In genomic region chr13:51400736-51401501, GRCm38 (mm10) we compare ENCODE assay signal across 8 mouse cellular contexts. TPM values are rescaled to one million over a fixed set of nuclear protein-coding genes. Genes with fewer than 3 reads are reported as not detected.
DNase-seq lines count a peak whose midpoint lies in the region; ATAC-seq and TF ChIP-seq lines count a peak whose summit lies in the region.

No protein-coding gene starts in this region.

- no peak for TF ChIP-seq CTCF in E14TG2a.4 (conservative IDR thresholded peaks at IDR 0.05; ENCODE audit: low read length)

- 0 out of 2 replicates have a peak overlapping the region, but pooled peaks have one; percentile 16 for H3K27ac ChIP-seq in heart, embryonic 12.5 days (ENCODE audit: poor library complexity, severe bottlenecking)
- peak overlapping the region; percentile 30; the same call in 1 of the 2 replicates for H3K27ac ChIP-seq in embryonic facial prominence, embryonic 13.5 days

- H3K27me3 ChIP-seq in heart, embryonic 12.5 days (replicated peaks), result no peaks in the 10 kb centered on the region
- peaks cover 13% of the 10 kb centered on the region for H3K27me3 ChIP-seq in E14TG2a.4 (ENCODE audit: insufficient read depth, low read length)
- no peaks in the 10 kb centered on the region for H3K27me3 ChIP-seq in embryonic facial prominence, embryonic 13.5 days
- no peaks in the 10 kb centered on the region for H3K27me3 ChIP-seq in splenic B cell, adult 2 months (ENCODE audit: control insufficient read depth, insufficient read depth, low read length, poor library complexity, severe bottlenecking)

- 8% methylated on average over 20 of the region's 20 CpGs for WGBS in heart, embryonic 12.5 days
- WGBS in embryonic facial prominence, embryonic 13.5 days, result 7% methylated on average over 20 of the region's 20 CpGs

- peak overlapping the region; percentile 49 for H3K4me3 ChIP-seq in heart, embryonic 12.5 days
- H3K4me3 ChIP-seq in E14TG2a.4 (replicated peaks; ENCODE audit: low read length), result peak overlapping the region; percentile 55
- H3K4me3 ChIP-seq in embryonic facial prominence, embryonic 13.5 days, result peak overlapping the region; percentile 37

- H3K4me2 ChIP-seq in heart, embryonic 12.5 days, result peak overlapping the region; percentile 90
- H3K4me2 ChIP-seq in embryonic facial prominence, embryonic 13.5 days, result peak overlapping the region; percentile 67

- intact Hi-C loops in heart, postnatal 36 days (cut with DNase I), result no loop called here

- no peaks in the 10 kb centered on the region for H3K36me3 ChIP-seq in heart, embryonic 12.5 days
- H3K36me3 ChIP-seq in E14TG2a.4 (ENCODE audit: insufficient read depth, low read length), result no peaks in the 10 kb centered on the region
- H3K36me3 ChIP-seq in embryonic facial prominence, embryonic 13.5 days, result no peaks in the 10 kb centered on the region
- no peaks in the 10 kb centered on the region for H3K36me3 ChIP-seq in splenic B cell, adult 2 months (ENCODE audit: control insufficient read depth, insufficient read depth, low read length, poor library complexity, severe bottlenecking)

- H3K4me1 ChIP-seq in heart, embryonic 12.5 days (replicated peaks), result peaks cover 18% of the 10 kb centered on the region
- peaks cover 28% of the 10 kb centered on the region for H3K4me1 ChIP-seq in E14TG2a.4 (replicated peaks; ENCODE audit: low read depth, low read length)
- peaks cover 14% of the 10 kb centered on the region for H3K4me1 ChIP-seq in embryonic facial prominence, embryonic 13.5 days

- no peaks in the 10 kb centered on the region for H3K9me3 ChIP-seq in heart, embryonic 12.5 days (replicated peaks)
- H3K9me3 ChIP-seq in E14TG2a.4 (ENCODE audit: low read length), result no peaks in the 10 kb centered on the region
- H3K9me3 ChIP-seq in embryonic facial prominence, embryonic 13.5 days, result no peaks in the 10 kb centered on the region

- no peak for DNase-seq in heart, postnatal 36 days
- peak; percentile 21 for DNase-seq in kidney, adult 18-20 months
- peak; percentile 90 for DNase-seq in splenic B cell, adult 2 months (ENCODE audit: low read depth, low spot score)

- H3K9ac ChIP-seq in heart, embryonic 12.5 days, result peak overlapping the region; percentile 75
- peak overlapping the region; percentile 61 for H3K9ac ChIP-seq in embryonic facial prominence, embryonic 13.5 days

- ATAC-seq in heart, embryonic 12.5 days (ENCODE audit: insufficient number of reproducible peaks, low FRiP score), result 0 out of 2 replicates have a peak, but pooled peaks have one; percentile 20
- no peak for ATAC-seq in embryonic facial prominence, embryonic 13.5 days (ENCODE audit: insufficient number of reproducible peaks, insufficient read depth, low FRiP score, low TSS enrichment, low read depth)
- peak; percentile 53 for ATAC-seq in megakaryocyte, adult 5-6 weeks (ENCODE audit: poor library complexity, severe bottlenecking)
- ATAC-seq in erythroblast, adult 5-6 weeks (replicated peaks; ENCODE audit: low FRiP score, poor library complexity, severe bottlenecking), result no peak

RNA-seq across cellular contexts. Expression of gene S1pr3, which starts 7.5 kb away (rescaled TPM):
- polyA plus RNA-seq in heart, embryonic 12.5 days (2016; fragmentation: Nextera tagmentation; extraction: Ambion mirVana), result 18.7 and 19.3 TPM in 2 replicates
- total RNA-seq in heart, postnatal 36 days (2021), result 10 to 100 TPM; 12.6 to 13.8 TPM
- polyA plus RNA-seq in embryonic facial prominence, embryonic 13.5 days (2015; fragmentation: Nextera tagmentation; extraction: Ambion mirVana), result 147 and 152 TPM in 2 replicates
- 1.8 and 2.6 TPM in 2 replicates for total RNA-seq in megakaryocyte, adult 5-6 weeks (2015)
- 1.1 and 1.6 TPM in 2 replicates for total RNA-seq in megakaryocyte, adult 5-6 weeks (2017)
- total RNA-seq in erythroblast, adult 5-6 weeks (2015; ENCODE audit: low replicate concordance), result 0.38 and 0.84 TPM in 2 replicates
- total RNA-seq in erythroblast, adult 5-6 weeks (2017; ENCODE audit: low replicate concordance), result 0.42 and 0.68 TPM in 2 replicates

Comparison
In these comparisons a context has a peak if more than half of its experiments do, and no peak if none do; other contexts are left out.
1. ATAC-seq: peak in heart, embryonic 12.5 days (single experiment) and megakaryocyte, adult 5-6 weeks (single experiment); none in embryonic facial prominence, embryonic 13.5 days (single experiment) and erythroblast, adult 5-6 weeks (single experiment).
2. DNase-seq: peak in kidney, adult 18-20 months (single experiment) and splenic B cell, adult 2 months (single experiment); none in heart, postnatal 36 days (0 of 2).
3. Peak in every context shown above with its lines, with median percentiles within 50 percentile points of each other: H3K4me3 ChIP-seq.